Mouse (Mus musculus): Measurements from ENCODE around the gene Setd1b. TPM values are rescaled to one million over a fixed set of nuclear protein-coding genes. Genes with fewer than 3 reads are reported as not detected.
A peak's percentile ranks its signal among the peaks of the same experiment; 100 is the strongest.

Setd1b gene
- polyA plus RNA-seq, 1 experiment from 2014 or later = 12.6 TPM

- Histone ChIP-seq H3K9me3 (ENCODE audit: control insufficient read depth, low read length) (no peaks in the 10 kb centered on the region), H3K36me3 (replicated peaks; ENCODE audit: control insufficient read depth, insufficient read depth) (peaks cover 65% of the 10 kb centered on the region), H3K27me3 (ENCODE audit: control insufficient read depth, insufficient read depth, low read length) (no peaks in the 10 kb centered on the region), H3K9ac (peak within 1 kb of the TSS; percentile 100), H3K4me1 (replicated peaks; ENCODE audit: control insufficient read depth, insufficient read depth, low read length) (peaks cover 58% of the 10 kb centered on the region), H3K4me3 (replicated peaks; ENCODE audit: low read length) (peak within 1 kb of the TSS; percentile 91), H3K4me2 (replicated peaks) (peak within 1 kb of the TSS; percentile 100), H3K27ac (peak within 1 kb of the TSS; percentile 99)
- no peak for DNase-seq (ENCODE audit: low spot score)
- 2% methylated on average over 44 of the region's 44 CpGs for WGBS
- peak; percentile 35 for ATAC-seq (ENCODE audit: low FRiP score)
Observed at GRCm38 (mm10) chr5:123132308-123133071, 9.5 kb upstream of the Setd1b start, which contains the start of gene Rhof. Rhof (minus strand) TSS chr5:123132692.

GRCm38 (mm10) chr5:123133083-123133783 is 8.8 kb upstream of the Setd1b start:
- no peaks in the 10 kb centered on the region for H3K27me3 ChIP-seq (ENCODE audit: control insufficient read depth, insufficient read depth, low read length)
- peak overlapping the region; percentile 91 for H3K4me3 ChIP-seq (replicated peaks; ENCODE audit: low read length)
- H3K27ac ChIP-seq = peak overlapping the region; percentile 99
- DNase-seq (ENCODE audit: low spot score) = peak; percentile 82
- H3K9ac ChIP-seq = peak overlapping the region; percentile 100
- H3K36me3 ChIP-seq (replicated peaks; ENCODE audit: control insufficient read depth, insufficient read depth) = peaks cover 62% of the 10 kb centered on the region
- 16% methylated on average over 18 of the region's 18 CpGs for WGBS
- no peak for ATAC-seq (ENCODE audit: low FRiP score)
- peak overlapping the region; percentile 100 for H3K4me2 ChIP-seq (replicated peaks)
- no peaks in the 10 kb centered on the region for H3K9me3 ChIP-seq (ENCODE audit: control insufficient read depth, low read length)
- peaks cover 58% of the 10 kb centered on the region for H3K4me1 ChIP-seq (replicated peaks; ENCODE audit: control insufficient read depth, insufficient read depth, low read length)

GRCm38 (mm10) chr5:123133784-123134143 is 8.2 kb upstream of the Setd1b start:
- no peaks in the 10 kb centered on the region for H3K9me3 ChIP-seq (ENCODE audit: control insufficient read depth, low read length)
- H3K36me3 ChIP-seq (replicated peaks; ENCODE audit: control insufficient read depth, insufficient read depth) = peaks cover 57% of the 10 kb centered on the region
- ATAC-seq (ENCODE audit: low FRiP score) = no peak
- H3K9ac ChIP-seq = peak overlapping the region; percentile 100
- DNase-seq (ENCODE audit: low spot score) = no peak
- peak overlapping the region; percentile 99 for H3K27ac ChIP-seq
- peak overlapping the region; percentile 91 for H3K4me3 ChIP-seq (replicated peaks; ENCODE audit: low read length)
- no peaks in the 10 kb centered on the region for H3K27me3 ChIP-seq (ENCODE audit: control insufficient read depth, insufficient read depth, low read length)
- 14% methylated on average over 7 of the region's 7 CpGs for WGBS
- peak overlapping the region; percentile 100 for H3K4me2 ChIP-seq (replicated peaks)
- peaks cover 58% of the 10 kb centered on the region for H3K4me1 ChIP-seq (replicated peaks; ENCODE audit: control insufficient read depth, insufficient read depth, low read length)

- H3K4me2 ChIP-seq (replicated peaks) = peak overlapping the region; percentile 100
- 16% methylated on average over 13 of the region's 13 CpGs for WGBS
- DNase-seq (ENCODE audit: low spot score) (no peak), ATAC-seq (ENCODE audit: low FRiP score) (no peak)
- peak overlapping the region; percentile 91 for H3K4me3 ChIP-seq (replicated peaks; ENCODE audit: low read length)
- no peaks in the 10 kb centered on the region for H3K9me3 ChIP-seq (ENCODE audit: control insufficient read depth, low read length)
- H3K27me3 ChIP-seq (ENCODE audit: control insufficient read depth, insufficient read depth, low read length) = no peaks in the 10 kb centered on the region
- peaks cover 52% of the 10 kb centered on the region for H3K36me3 ChIP-seq (replicated peaks; ENCODE audit: control insufficient read depth, insufficient read depth)
- H3K27ac ChIP-seq = peak overlapping the region; percentile 99
- peaks cover 58% of the 10 kb centered on the region for H3K4me1 ChIP-seq (replicated peaks; ENCODE audit: control insufficient read depth, insufficient read depth, low read length)
- peak overlapping the region; percentile 100 for H3K9ac ChIP-seq
Observed at GRCm38 (mm10) chr5:123134186-123134874, 7.7 kb upstream of the Setd1b start.

GRCm38 (mm10) chr5:123134875-123135382 is 7.1 kb upstream of the Setd1b start:
- Histone ChIP-seq H3K9ac (peak overlapping the region; percentile 100), H3K4me2 (replicated peaks) (peak overlapping the region; percentile 100), H3K9me3 (ENCODE audit: control insufficient read depth, low read length) (no peaks in the 10 kb centered on the region), H3K4me1 (replicated peaks; ENCODE audit: control insufficient read depth, insufficient read depth, low read length) (peaks cover 58% of the 10 kb centered on the region), H3K27me3 (ENCODE audit: control insufficient read depth, insufficient read depth, low read length) (no peaks in the 10 kb centered on the region), H3K4me3 (replicated peaks; ENCODE audit: low read length) (peak overlapping the region; percentile 91), H3K27ac (peak overlapping the region; percentile 99), H3K36me3 (replicated peaks; ENCODE audit: control insufficient read depth, insufficient read depth) (peaks cover 46% of the 10 kb centered on the region)
- no peak for ATAC-seq (ENCODE audit: low FRiP score)
- 16% methylated on average over 8 of the region's 8 CpGs for WGBS
- no peak for DNase-seq (ENCODE audit: low spot score)

- DNase-seq (ENCODE audit: low spot score) (peak; percentile 45), ATAC-seq (ENCODE audit: low FRiP score) (no peak)
- Histone ChIP-seq H3K9me3 (ENCODE audit: control insufficient read depth, low read length) (no peaks in the 10 kb centered on the region), H3K9ac (peak overlapping the region; percentile 100), H3K4me1 (replicated peaks; ENCODE audit: control insufficient read depth, insufficient read depth, low read length) (peaks cover 58% of the 10 kb centered on the region), H3K36me3 (replicated peaks; ENCODE audit: control insufficient read depth, insufficient read depth) (peaks cover 39% of the 10 kb centered on the region), H3K4me3 (replicated peaks; ENCODE audit: low read length) (peak overlapping the region; percentile 91), H3K27ac (peak overlapping the region; percentile 99), H3K4me2 (replicated peaks) (peak overlapping the region; percentile 100), H3K27me3 (ENCODE audit: control insufficient read depth, insufficient read depth, low read length) (no peaks in the 10 kb centered on the region)
- WGBS = 5% methylated on average over 30 of the region's 30 CpGs
Observed at GRCm38 (mm10) chr5:123135471-123136360, 6.3 kb upstream of the Setd1b start.

- peak overlapping the region; percentile 99 for H3K27ac ChIP-seq
- H3K4me1 ChIP-seq (replicated peaks; ENCODE audit: control insufficient read depth, insufficient read depth, low read length) = peaks cover 57% of the 10 kb centered on the region
- peak overlapping the region; percentile 100 for H3K4me2 ChIP-seq (replicated peaks)
- WGBS = 0% methylated on average over 13 of the region's 13 CpGs
- no peak for ATAC-seq (ENCODE audit: low FRiP score)
- H3K9me3 ChIP-seq (ENCODE audit: control insufficient read depth, low read length) = no peaks in the 10 kb centered on the region
- no peaks in the 10 kb centered on the region for H3K27me3 ChIP-seq (ENCODE audit: control insufficient read depth, insufficient read depth, low read length)
- peak overlapping the region; percentile 91 for H3K4me3 ChIP-seq (replicated peaks; ENCODE audit: low read length)
- H3K36me3 ChIP-seq (replicated peaks; ENCODE audit: control insufficient read depth, insufficient read depth) = peaks cover 39% of the 10 kb centered on the region
- peak; percentile 73 for DNase-seq (ENCODE audit: low spot score)
- peak overlapping the region; percentile 100 for H3K9ac ChIP-seq
Observed at GRCm38 (mm10) chr5:123136361-123137043, 5.5 kb upstream of the Setd1b start.
